Mouse (Mus musculus) ES-Bruce4 (cell line): ENCODE measurements around the gene Cldn10. TPM values are rescaled to one million over a fixed set of nuclear protein-coding genes. Genes with fewer than 3 reads are reported as not detected.

ENCODE experiments used
- H3K27ac ChIP-seq: 2 replicates; pipeline ENCODE4 v1.5.1; 2012; ENCODE audit warnings: low read length, inconsistent platforms; ENCODE audit not compliant: insufficient read depth
- H3K27me3 ChIP-seq: 2 replicates; pipeline ENCODE4 v1.6.1; 2012; ENCODE audit warnings: mild to moderate bottlenecking, low read length, inconsistent platforms; ENCODE audit not compliant: control insufficient read depth, poor library complexity, insufficient read depth, severe bottlenecking
- H3K36me3 ChIP-seq: 2 replicates; pipeline ENCODE4 v1.6.1; 2012; ENCODE audit warnings: inconsistent platforms, mild to moderate bottlenecking, low read length, moderate library complexity; ENCODE audit not compliant: control insufficient read depth, poor library complexity, insufficient read depth, severe bottlenecking
- H3K4me1 ChIP-seq: one replicate; pipeline ENCODE4 v1.8.1; 2011; ENCODE audit warnings: low read length; ENCODE audit not compliant: control insufficient read depth, insufficient read depth
- H3K4me3 ChIP-seq: 2 replicates; pipeline ENCODE4 v1.5.1; 2011; ENCODE audit warnings: low read depth, mild to moderate bottlenecking, low read length
- H3K9ac ChIP-seq: 2 replicates; pipeline ENCODE4 v1.6.1; 2012; ENCODE audit warnings: low read depth, mild to moderate bottlenecking, inconsistent platforms; ENCODE audit not compliant: poor library complexity, severe bottlenecking
- H3K9me3 ChIP-seq: replicated peaks from 2 replicates; pipeline ENCODE4 v1.6.1; 2012; ENCODE audit warnings: mild to moderate bottlenecking, low read length, inconsistent platforms; ENCODE audit not compliant: control insufficient read depth, poor library complexity, insufficient read depth, severe bottlenecking
- CTCF ChIP-seq: IDR thresholded peaks from one replicate; pipeline ENCODE4 v1.8.1; 2011; ENCODE audit warnings: low read depth, low read length
- EP300 ChIP-seq: IDR thresholded peaks from 2 replicates; pipeline ENCODE4 v1.6.1; 2011; ENCODE audit warnings: low read depth, low read length; ENCODE audit not compliant: insufficient read depth
- POLR2A ChIP-seq: IDR thresholded peaks from one replicate; pipeline ENCODE4 v1.8.1; 2011; ENCODE audit warnings: low read length; ENCODE audit not compliant: insufficient read depth
- polyA plus RNA-seq: library from polyadenylated mRNA; stranded (reverse); fragments of >200 nt; gene quantifications from 2 replicates; pipeline ENCODE4 v1.2.4, GENCODE M21; 2011; ENCODE audit warnings: low read depth; ENCODE audit not compliant: missing spikeins, insufficient read depth, insufficient read length

Gene Cldn10
- polyA plus RNA-seq, 1 experiment: not detected

GRCm38 (mm10) chr14:118790217-118790616 is 2.5 kb downstream of the Cldn10 start:
- Histone ChIP-seq H3K9me3 (no peaks in the 10 kb centered on the region), H3K27ac (no peak overlapping the region), H3K9ac (no peak overlapping the region), H3K27me3 (no peaks in the 10 kb centered on the region), H3K4me1 (peaks cover 2% of the 10 kb centered on the region), H3K36me3 (no peaks in the 10 kb centered on the region), H3K4me3 (no peak overlapping the region)
- TF ChIP-seq EP300 (no peak), POLR2A (no peak), CTCF (no peak)

DNA sequence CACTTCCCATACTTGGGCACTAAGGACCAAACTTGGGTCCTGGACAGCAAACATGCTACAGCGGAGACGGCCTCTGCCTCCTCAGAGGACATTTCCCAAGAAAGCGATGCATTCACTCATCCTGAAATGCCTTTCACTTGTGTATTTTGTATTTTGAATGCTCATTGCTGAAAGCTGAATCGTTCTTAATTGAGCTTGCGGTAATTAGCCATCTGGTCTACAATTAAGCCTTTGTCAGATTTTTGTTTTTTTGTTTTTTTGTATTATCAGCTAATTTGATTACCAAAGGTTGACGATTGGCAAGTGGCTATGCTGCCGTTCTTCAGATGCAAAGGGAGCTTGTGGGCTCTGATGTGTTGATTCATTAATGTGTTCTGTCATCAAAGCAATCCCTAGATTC is 5.2 kb downstream of the Cldn10 start:
- Histone ChIP-seq H3K4me1 (peaks cover 2% of the 10 kb centered on the region), H3K36me3 (no peaks in the 10 kb centered on the region), H3K9me3 (no peaks in the 10 kb centered on the region), H3K4me3 (no peak overlapping the region), H3K27ac (no peak overlapping the region), H3K9ac (no peak overlapping the region), H3K27me3 (no peaks in the 10 kb centered on the region)
- no peak for TF ChIP-seq CTCF
- TF ChIP-seq EP300: no peak
- TF ChIP-seq POLR2A: no peak

DNA sequence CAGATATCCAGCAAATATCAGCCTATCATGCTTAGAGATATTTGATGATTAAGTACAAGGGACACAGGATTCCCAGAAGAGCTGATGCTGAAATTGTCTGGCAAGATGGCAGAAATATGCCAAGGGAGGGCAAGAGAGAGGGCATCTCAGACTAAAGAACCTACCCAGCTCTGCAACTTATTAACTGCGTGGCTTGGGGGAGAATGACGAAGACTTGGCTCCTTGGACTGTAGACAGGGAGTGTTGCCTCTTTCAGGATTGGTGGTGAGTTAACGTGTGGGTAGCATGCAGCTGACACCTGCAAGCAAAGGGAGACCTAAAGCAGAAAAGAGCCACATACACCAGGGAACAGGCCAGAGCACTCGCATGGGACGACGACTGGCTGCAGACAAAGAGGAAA is 5.7 kb downstream of the Cldn10 start:
- Histone ChIP-seq H3K4me3 (no peak overlapping the region), H3K36me3 (no peaks in the 10 kb centered on the region), H3K27ac (no peak overlapping the region), H3K9me3 (no peaks in the 10 kb centered on the region), H3K27me3 (no peaks in the 10 kb centered on the region), H3K4me1 (peaks cover 2% of the 10 kb centered on the region), H3K9ac (no peak overlapping the region)
- TF ChIP-seq EP300: no peak
- TF ChIP-seq CTCF: no peak
- TF ChIP-seq POLR2A: no peak

DNA sequence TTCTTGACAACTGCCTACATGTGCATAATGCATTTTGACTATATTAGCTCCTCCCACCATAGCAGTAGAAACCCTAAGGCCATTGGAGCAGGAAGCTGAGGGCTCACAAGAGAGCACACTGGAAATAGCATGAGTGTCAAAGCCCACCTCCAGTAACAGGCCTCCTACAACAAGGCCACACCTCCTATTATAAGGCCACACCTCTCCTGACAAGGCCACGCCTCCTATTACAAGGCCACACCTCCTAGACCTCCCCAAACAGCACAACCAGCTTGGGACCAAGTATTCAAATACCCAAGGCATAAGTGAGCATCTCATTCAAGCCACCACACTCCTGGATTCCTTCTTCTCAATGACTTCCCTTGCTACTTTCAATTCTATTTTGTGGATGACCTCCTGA is 6.5 kb downstream of the Cldn10 start:
- H3K27me3 ChIP-seq: no peaks in the 10 kb centered on the region
- no peak overlapping the region for H3K27ac ChIP-seq
- no peak overlapping the region for H3K9ac ChIP-seq
- H3K4me3 ChIP-seq: no peak overlapping the region
- H3K36me3 ChIP-seq: no peaks in the 10 kb centered on the region
- H3K4me1 ChIP-seq: peaks cover 2% of the 10 kb centered on the region
- H3K9me3 ChIP-seq: no peaks in the 10 kb centered on the region
- TF ChIP-seq EP300: no peak
- no peak for TF ChIP-seq POLR2A
- TF ChIP-seq CTCF: no peak

- TF ChIP-seq CTCF (no peak), EP300 (no peak), POLR2A (no peak)
- Histone ChIP-seq H3K27ac (no peak overlapping the region), H3K9me3 (no peaks in the 10 kb centered on the region), H3K4me1 (peaks cover 2% of the 10 kb centered on the region), H3K36me3 (no peaks in the 10 kb centered on the region), H3K27me3 (no peaks in the 10 kb centered on the region), H3K4me3 (no peak overlapping the region), H3K9ac (no peak overlapping the region)
Observed at GRCm38 (mm10) chr14:118794893-118795292, 7.2 kb downstream of the Cldn10 start.

GRCm38 (mm10) chr14:118795915-118796693 is 8.4 kb downstream of the Cldn10 start:
- Histone ChIP-seq H3K4me1 (peaks cover 2% of the 10 kb centered on the region), H3K9ac (no peak overlapping the region), H3K27ac (no peak overlapping the region), H3K36me3 (no peaks in the 10 kb centered on the region), H3K27me3 (no peaks in the 10 kb centered on the region), H3K4me3 (no peak overlapping the region), H3K9me3 (no peaks in the 10 kb centered on the region)
- TF ChIP-seq CTCF: no peak
